Mouse (Mus musculus): ENCODE measurements around the gene Eln. TPM values are rescaled to one million over a fixed set of nuclear protein-coding genes. Genes with fewer than 3 reads are reported as not detected.
A peak's percentile ranks its signal among the peaks of the same experiment; 100 is the strongest.

Eln gene
- polyA plus RNA-seq, 1 experiment from 2014 or later, result 3.4 TPM

DNA sequence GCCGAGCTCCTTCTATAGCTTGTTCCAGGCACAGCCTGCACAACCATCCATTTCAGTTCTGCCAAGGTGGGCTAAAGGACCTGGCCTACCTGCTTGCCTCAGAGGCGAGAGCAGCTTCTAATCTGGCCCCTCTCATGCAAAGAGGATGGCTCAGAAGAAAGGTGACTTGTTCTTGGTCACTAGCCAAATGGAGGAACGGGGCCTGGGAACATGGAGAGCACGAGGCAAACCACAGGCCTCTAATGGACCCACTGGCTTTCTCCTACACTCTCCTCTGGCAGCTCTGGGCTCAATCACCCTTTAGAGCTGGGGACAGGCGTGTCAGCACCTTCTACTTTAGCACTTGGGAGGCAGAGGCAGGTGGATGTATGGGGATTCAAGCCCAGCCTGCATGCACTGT, 72.1 kb downstream of the Eln start:
- Histone ChIP-seq H3K9me3 (ENCODE audit: control insufficient read depth, low read length) (no peaks in the 10 kb centered on the region), H3K27me3 (ENCODE audit: control insufficient read depth, insufficient read depth, low read length) (no peaks in the 10 kb centered on the region), H3K4me3 (replicated peaks; ENCODE audit: low read depth, low read length) (no peak overlapping the region), H3K9ac (replicated peaks; ENCODE audit: low read length) (peak overlapping the region; percentile 12; the same call in 1 of the 2 replicates), H3K4me1 (ENCODE audit: control insufficient read depth, insufficient read depth, low read length) (peaks cover 20% of the 10 kb centered on the region), H3K36me3 (ENCODE audit: control insufficient read depth, insufficient read depth, low read length) (peaks cover 38% of the 10 kb centered on the region), H3K27ac (replicated peaks; ENCODE audit: low read depth, low read length) (0 out of 2 replicates have a peak overlapping the region, but pooled peaks have one; percentile 88), H3K4me2 (ENCODE audit: low read length) (no peak overlapping the region)
- WGBS, result 78% methylated on average over 5 of the region's 5 CpGs
- DNase-seq (no peak), ATAC-seq (ENCODE audit: low FRiP score, low TSS enrichment) (no peak)

DNA sequence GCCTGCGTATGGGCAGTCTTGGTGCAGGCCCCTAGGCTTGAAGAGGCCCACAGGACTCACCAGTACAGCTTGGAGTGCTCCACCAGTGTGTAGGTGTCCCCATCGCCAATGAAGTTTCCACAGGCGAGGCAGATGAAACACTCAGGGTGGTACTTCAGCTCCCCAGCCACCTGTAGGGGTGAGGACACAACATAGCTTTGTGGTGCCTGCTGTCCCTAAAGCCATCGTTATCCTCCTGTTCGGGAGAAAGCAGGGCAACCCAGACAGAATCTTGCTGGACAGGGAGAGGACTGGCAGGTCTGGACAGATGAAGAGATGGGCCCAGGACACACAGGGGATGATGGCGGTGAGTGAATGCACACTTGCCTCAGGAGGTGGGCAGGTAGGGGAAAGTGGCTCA, 74.5 kb downstream of the Eln start:
- H3K9me3 ChIP-seq (ENCODE audit: control insufficient read depth, low read length), result no peaks in the 10 kb centered on the region
- H3K27me3 ChIP-seq (ENCODE audit: control insufficient read depth, insufficient read depth, low read length), result no peaks in the 10 kb centered on the region
- H3K4me2 ChIP-seq (ENCODE audit: low read length), result no peak overlapping the region
- H3K27ac ChIP-seq (replicated peaks; ENCODE audit: low read depth, low read length), result no peak overlapping the region
- peaks cover 55% of the 10 kb centered on the region for H3K36me3 ChIP-seq (ENCODE audit: control insufficient read depth, insufficient read depth, low read length)
- peaks cover 16% of the 10 kb centered on the region for H3K4me1 ChIP-seq (ENCODE audit: control insufficient read depth, insufficient read depth, low read length)
- H3K4me3 ChIP-seq (replicated peaks; ENCODE audit: low read depth, low read length), result no peak overlapping the region
- WGBS, result 94% methylated on average over 6 of the region's 6 CpGs
- no peak for ATAC-seq (ENCODE audit: low FRiP score, low TSS enrichment)
- H3K9ac ChIP-seq (replicated peaks; ENCODE audit: low read length), result no peak overlapping the region
- DNase-seq, result no peak

DNA sequence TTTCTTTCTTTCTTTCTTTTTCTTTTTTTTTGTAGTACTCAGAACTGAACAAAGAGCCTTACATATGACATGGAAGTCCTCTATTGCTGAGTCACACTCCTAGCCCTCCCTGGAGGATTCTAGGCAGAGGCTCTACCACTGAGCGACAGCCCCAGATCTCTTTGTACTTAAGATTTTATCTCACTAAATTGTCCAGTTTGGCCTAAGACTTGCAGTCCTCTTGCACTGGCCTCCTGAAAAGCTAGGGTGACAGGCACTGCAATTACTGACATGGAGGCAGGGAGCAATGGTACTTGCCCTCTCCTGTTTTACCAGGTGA, 75.0 kb downstream of the Eln start:
- no peak overlapping the region for H3K4me3 ChIP-seq (replicated peaks; ENCODE audit: low read depth, low read length)
- WGBS, result 68% methylated on average over 1 of the region's 1 CpGs
- H3K9me3 ChIP-seq (ENCODE audit: control insufficient read depth, low read length), result no peaks in the 10 kb centered on the region
- DNase-seq (no peak), ATAC-seq (ENCODE audit: low FRiP score, low TSS enrichment) (no peak)
- H3K9ac ChIP-seq (replicated peaks; ENCODE audit: low read length), result no peak overlapping the region; the same call in 1 of the 2 replicates
- no peaks in the 10 kb centered on the region for H3K27me3 ChIP-seq (ENCODE audit: control insufficient read depth, insufficient read depth, low read length)
- peaks cover 57% of the 10 kb centered on the region for H3K36me3 ChIP-seq (ENCODE audit: control insufficient read depth, insufficient read depth, low read length)
- no peak overlapping the region for H3K4me2 ChIP-seq (ENCODE audit: low read length)
- peaks cover 16% of the 10 kb centered on the region for H3K4me1 ChIP-seq (ENCODE audit: control insufficient read depth, insufficient read depth, low read length)
- peak overlapping the region; percentile 72 for H3K27ac ChIP-seq (replicated peaks; ENCODE audit: low read depth, low read length)

DNA sequence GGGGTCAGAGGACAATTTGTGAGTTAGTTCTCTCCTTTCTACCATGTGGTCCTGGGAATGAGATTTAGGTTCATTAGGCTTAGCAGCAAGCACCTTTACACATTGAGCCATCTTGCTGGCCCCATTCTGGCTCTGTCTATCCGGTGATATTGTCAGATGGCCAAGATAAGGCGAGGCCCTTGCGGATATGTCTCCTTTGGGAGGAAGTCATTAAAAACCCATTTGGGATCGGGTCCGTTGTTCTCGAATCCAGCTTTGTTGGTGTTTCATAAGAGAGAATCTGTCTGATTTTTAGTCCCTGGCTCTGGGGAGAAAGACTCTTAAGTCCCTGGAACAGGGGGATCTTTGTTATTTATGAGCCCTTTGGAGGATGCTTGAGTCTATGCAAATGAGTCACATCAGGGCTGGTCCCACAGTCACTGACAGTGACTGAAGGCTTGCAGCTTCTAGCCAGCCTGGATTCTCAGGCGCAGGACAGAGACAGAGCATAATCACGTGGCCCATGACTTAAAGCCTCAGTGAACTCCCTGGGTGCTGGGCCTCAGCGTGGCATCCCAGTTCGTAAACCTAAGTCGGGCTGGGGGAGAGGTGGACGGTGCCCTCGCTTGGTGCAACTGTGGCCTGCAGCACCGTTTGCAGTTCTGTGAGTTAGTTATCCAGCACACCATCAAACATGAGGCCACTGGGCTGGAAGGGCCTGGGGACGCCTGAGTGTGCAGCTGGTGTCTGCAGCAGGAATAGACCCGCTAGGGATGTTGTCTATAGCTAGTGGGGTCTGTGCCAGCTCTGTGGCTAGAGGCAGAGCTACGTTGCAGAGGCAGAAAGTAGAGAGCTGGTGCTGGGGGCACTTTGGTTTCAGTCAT, 75.6 kb downstream of the Eln start:
- peak; percentile 44 for DNase-seq

DNA sequence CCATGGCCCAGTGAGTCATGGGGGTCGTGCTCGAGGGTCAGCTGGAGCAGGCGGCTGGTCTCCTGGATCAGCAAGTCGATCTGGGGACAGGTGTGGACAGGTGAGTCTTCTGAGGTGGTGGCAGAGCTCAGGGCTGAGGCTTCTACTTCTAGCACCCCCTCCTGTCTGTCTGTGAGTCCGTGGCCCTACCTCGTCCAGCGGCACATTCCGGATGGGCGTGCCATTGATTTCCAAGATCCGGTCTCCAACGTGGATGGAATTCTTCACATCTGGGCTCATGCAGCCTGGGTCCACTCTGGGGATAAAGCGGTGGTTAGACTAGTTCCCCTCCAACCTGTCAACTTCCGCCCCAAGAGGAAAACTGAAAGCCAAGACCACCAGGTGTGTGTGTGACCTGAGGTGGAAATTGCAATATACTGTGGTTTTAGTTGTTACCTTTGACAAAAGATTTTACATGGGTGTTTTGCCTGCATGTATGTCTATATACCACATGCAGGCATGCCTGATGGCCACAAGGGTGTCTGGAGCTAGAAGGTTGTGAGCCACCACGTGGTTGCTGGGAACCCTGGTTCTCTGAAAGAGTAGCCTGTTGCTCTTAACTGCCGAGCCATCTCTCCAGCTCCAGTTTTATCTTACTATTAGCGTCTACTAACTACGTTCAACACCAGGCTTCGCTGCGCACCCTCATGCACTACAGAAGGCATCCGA, 78.0 kb downstream of the Eln start:
- H3K36me3 ChIP-seq (ENCODE audit: control insufficient read depth, insufficient read depth, low read length), result peaks cover 83% of the 10 kb centered on the region

More for the DNA sequence above, 75.6 kb downstream of the Eln start:
- no peak for ATAC-seq (ENCODE audit: low FRiP score, low TSS enrichment)
- no peaks in the 10 kb centered on the region for H3K9me3 ChIP-seq (ENCODE audit: control insufficient read depth, low read length)
- H3K27ac ChIP-seq (replicated peaks; ENCODE audit: low read depth, low read length), result peak overlapping the region; percentile 72
- peaks cover 63% of the 10 kb centered on the region for H3K36me3 ChIP-seq (ENCODE audit: control insufficient read depth, insufficient read depth, low read length)
- 44% methylated on average over 17 of the region's 17 CpGs for WGBS
- H3K4me1 ChIP-seq (ENCODE audit: control insufficient read depth, insufficient read depth, low read length), result peaks cover 14% of the 10 kb centered on the region
- no peak overlapping the region for H3K4me2 ChIP-seq (ENCODE audit: low read length)
- no peak overlapping the region for H3K4me3 ChIP-seq (replicated peaks; ENCODE audit: low read depth, low read length)
- H3K9ac ChIP-seq (replicated peaks; ENCODE audit: low read length), result no peak overlapping the region; the same call in 1 of the 2 replicates
- H3K27me3 ChIP-seq (ENCODE audit: control insufficient read depth, insufficient read depth, low read length), result no peaks in the 10 kb centered on the region

DNA sequence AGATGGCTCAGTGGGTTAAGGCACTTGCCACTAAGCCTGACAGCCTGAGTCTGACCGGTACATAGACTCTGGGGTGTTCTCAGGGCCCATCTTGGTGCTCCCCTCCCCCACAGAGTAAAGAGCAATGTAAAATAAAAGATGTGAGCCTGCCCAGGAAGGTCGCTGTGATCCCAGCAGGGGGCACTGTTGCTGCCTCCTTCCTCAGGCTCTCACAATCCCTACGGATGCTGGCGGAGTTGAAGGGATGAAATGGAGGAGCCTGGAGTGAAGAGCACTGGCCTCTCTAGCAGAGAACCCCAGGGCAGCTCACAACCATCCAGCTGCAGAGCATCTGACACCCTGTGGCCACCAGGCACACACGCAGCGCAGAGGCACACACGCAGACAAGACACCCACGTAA, 78.6 kb downstream of the Eln start:
- WGBS, result 28% methylated on average over 8 of the region's 8 CpGs
- DNase-seq, result peak; percentile 71
- peaks cover 89% of the 10 kb centered on the region for H3K36me3 ChIP-seq (ENCODE audit: control insufficient read depth, insufficient read depth, low read length)
- H3K27me3 ChIP-seq (ENCODE audit: control insufficient read depth, insufficient read depth, low read length), result no peaks in the 10 kb centered on the region
- no peak overlapping the region for H3K27ac ChIP-seq (replicated peaks; ENCODE audit: low read depth, low read length)
- H3K4me3 ChIP-seq (replicated peaks; ENCODE audit: low read depth, low read length), result no peak overlapping the region
- no peak for ATAC-seq (ENCODE audit: low FRiP score, low TSS enrichment)
- H3K9me3 ChIP-seq (ENCODE audit: control insufficient read depth, low read length), result no peaks in the 10 kb centered on the region
- H3K4me2 ChIP-seq (ENCODE audit: low read length), result no peak overlapping the region
- H3K9ac ChIP-seq (replicated peaks; ENCODE audit: low read length), result no peak overlapping the region
- no peaks in the 10 kb centered on the region for H3K4me1 ChIP-seq (ENCODE audit: control insufficient read depth, insufficient read depth, low read length)

More for the DNA sequence above, 78.0 kb downstream of the Eln start:
- Histone ChIP-seq H3K4me2 (ENCODE audit: low read length) (no peak overlapping the region), H3K4me3 (replicated peaks; ENCODE audit: low read depth, low read length) (no peak overlapping the region), H3K4me1 (ENCODE audit: control insufficient read depth, insufficient read depth, low read length) (no peaks in the 10 kb centered on the region), H3K27me3 (ENCODE audit: control insufficient read depth, insufficient read depth, low read length) (no peaks in the 10 kb centered on the region), H3K9ac (replicated peaks; ENCODE audit: low read length) (no peak overlapping the region), H3K27ac (replicated peaks; ENCODE audit: low read depth, low read length) (no peak overlapping the region), H3K9me3 (ENCODE audit: control insufficient read depth, low read length) (no peaks in the 10 kb centered on the region)
- DNase-seq (no peak), ATAC-seq (ENCODE audit: low FRiP score, low TSS enrichment) (no peak)
- 82% methylated on average over 20 of the region's 20 CpGs for WGBS

DNA sequence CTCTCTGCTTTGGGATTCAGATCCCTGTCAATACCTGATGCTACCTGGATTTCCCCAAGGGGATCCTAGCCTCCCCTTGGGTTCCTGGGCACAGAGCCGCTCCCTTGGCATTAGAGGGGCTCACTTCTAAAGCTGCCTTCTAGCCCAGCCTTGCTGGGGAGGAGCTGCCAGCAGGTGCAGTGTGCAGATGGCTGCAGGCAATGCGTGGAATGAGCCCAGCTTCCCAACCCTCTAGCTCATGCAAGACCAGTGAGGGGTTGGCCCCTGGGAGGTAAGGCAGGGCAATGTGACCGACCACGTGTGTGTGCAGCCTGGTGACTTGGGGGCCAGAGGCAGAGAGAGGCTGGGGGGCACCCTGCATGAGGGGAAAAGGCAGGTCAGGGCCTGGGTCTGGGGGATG, 90.4 kb downstream of the Eln start:
- no peak for DNase-seq
- WGBS, result 60% methylated on average over 4 of the region's 4 CpGs
- no peak overlapping the region for H3K4me3 ChIP-seq (replicated peaks; ENCODE audit: low read depth, low read length)
- H3K27me3 ChIP-seq (ENCODE audit: control insufficient read depth, insufficient read depth, low read length), result no peaks in the 10 kb centered on the region
- peaks cover 51% of the 10 kb centered on the region for H3K36me3 ChIP-seq (ENCODE audit: control insufficient read depth, insufficient read depth, low read length)
- H3K4me2 ChIP-seq (ENCODE audit: low read length), result no peak overlapping the region
- H3K9me3 ChIP-seq (ENCODE audit: control insufficient read depth, low read length), result no peaks in the 10 kb centered on the region
- no peak overlapping the region for H3K9ac ChIP-seq (replicated peaks; ENCODE audit: low read length)
- H3K27ac ChIP-seq (replicated peaks; ENCODE audit: low read depth, low read length), result no peak overlapping the region
- ATAC-seq (ENCODE audit: low FRiP score, low TSS enrichment), result no peak
- no peaks in the 10 kb centered on the region for H3K4me1 ChIP-seq (ENCODE audit: control insufficient read depth, insufficient read depth, low read length)
